Mouse (Mus musculus) ES-E14 (cell line): ENCODE results near the gene Dmrtc1a. TPM values are rescaled to one million over a fixed set of nuclear protein-coding genes. Genes with fewer than 3 reads are reported as not detected.
"Not testable (repeated sequence)": the region's sequence is repeated elsewhere in the genome, so short reads cannot be mapped to it uniquely, and the experiment has no call there.

Experiments used
- DNase-seq: peaks from one replicate; pipeline ENCODE4 v3.0.0-alpha.2; 2013; ENCODE audit warnings: low read depth, low spot score
- H3K27ac ChIP-seq: 2 replicates; pipeline ENCODE4 v1.5.1; 2012; ENCODE audit warnings: low read depth, mild to moderate bottlenecking, low read length, moderate library complexity, mixed read lengths; ENCODE audit not compliant: poor library complexity, insufficient read depth, severe bottlenecking
- H3K36me3 ChIP-seq: 2 replicates; pipeline ENCODE4 v1.6.1; 2012; ENCODE audit warnings: mild to moderate bottlenecking, low read length, moderate library complexity, mixed read lengths; ENCODE audit not compliant: control insufficient read depth, poor library complexity, insufficient read depth, severe bottlenecking
- H3K4me1 ChIP-seq, 2 experiments: fragments of 150-350 bp in 1 of 2; sonication (generic) in 1 of 2; 2 replicates each; pipeline ENCODE4 v1.6.1; 2012; ENCODE audit warnings: low read length in 2 of 2, mild to moderate bottlenecking in 1 of 2, mixed read lengths in 1 of 2; ENCODE audit not compliant: control insufficient read depth in 2 of 2, insufficient read depth in 2 of 2, poor library complexity in 1 of 2
- H3K4me3 ChIP-seq, 2 experiments: fragments of 150-350 bp in 1 of 2; sonication (generic) in 1 of 2; 2 replicates each; pipeline ENCODE4 v1.5.1; 2012; ENCODE audit warnings: low read length in 2 of 2, low read depth in 1 of 2, mild to moderate bottlenecking in 1 of 2, mixed read lengths in 1 of 2; ENCODE audit not compliant: insufficient read depth in 1 of 2, poor library complexity in 1 of 2, severe bottlenecking in 1 of 2
- H3K9ac ChIP-seq: 2 replicates; pipeline ENCODE4 v1.6.1; 2012; ENCODE audit warnings: low read depth, mild to moderate bottlenecking, low read length, mixed read lengths; ENCODE audit not compliant: poor library complexity, insufficient read depth, severe bottlenecking
- H3K9me3 ChIP-seq: fragments of 150-350 bp; sonication (generic); 2 replicates; pipeline ENCODE4 v1.6.1; 2012; ENCODE audit warnings: low read depth, mild to moderate bottlenecking, low read length; ENCODE audit not compliant: control insufficient read depth, insufficient read depth
- CHD2 ChIP-seq: IDR thresholded peaks from 2 replicates; pipeline ENCODE4 v1.6.1; 2014; ENCODE audit warnings: mild to moderate bottlenecking, low read depth, low read length, inconsistent platforms
- HCFC1 ChIP-seq: IDR thresholded peaks from 2 replicates; pipeline ENCODE4 v1.6.1; 2012; ENCODE audit warnings: low read length, inconsistent platforms, borderline replicate concordance; ENCODE audit not compliant: insufficient read depth
- MAFK ChIP-seq: IDR thresholded peaks from 2 replicates; pipeline ENCODE4 v1.6.1; 2014; ENCODE audit warnings: mild to moderate bottlenecking, low read depth, low read length, inconsistent platforms; ENCODE audit not compliant: insufficient read depth
- ZC3H11A ChIP-seq: IDR thresholded peaks from 2 replicates; pipeline ENCODE4 v1.6.1; 2012; ENCODE audit warnings: low read depth, mild to moderate bottlenecking, inconsistent platforms, low read length, borderline replicate concordance
- ZNF384 ChIP-seq: IDR thresholded peaks from 2 replicates; pipeline ENCODE4 v1.6.1; 2012; ENCODE audit warnings: low read depth, low read length, inconsistent platforms
- in situ Hi-C, 2 experiments: fragments of 600-800 bp; cut with MboI; formaldehyde crosslinking; loops; one replicate each; pipeline ENCODE4 v1.15.1; 2025; ENCODE audit warnings: low sequenced_read_pairs in 2 of 2, inconsistent platforms in 1 of 2; ENCODE audit not compliant: unreplicated experiment in 2 of 2
- total RNA-seq: library from RNA; depleted of rRNA; stranded (reverse); fragments of 300-350 nt; gene quantifications from 2 replicates; pipeline ENCODE4 v1.2.3, GENCODE M21; 2012; rRNA removed

The Dmrtc1a gene
- 0.18 TPM in 1 of 2 replicates, not detected in the other for total RNA-seq

DNA sequence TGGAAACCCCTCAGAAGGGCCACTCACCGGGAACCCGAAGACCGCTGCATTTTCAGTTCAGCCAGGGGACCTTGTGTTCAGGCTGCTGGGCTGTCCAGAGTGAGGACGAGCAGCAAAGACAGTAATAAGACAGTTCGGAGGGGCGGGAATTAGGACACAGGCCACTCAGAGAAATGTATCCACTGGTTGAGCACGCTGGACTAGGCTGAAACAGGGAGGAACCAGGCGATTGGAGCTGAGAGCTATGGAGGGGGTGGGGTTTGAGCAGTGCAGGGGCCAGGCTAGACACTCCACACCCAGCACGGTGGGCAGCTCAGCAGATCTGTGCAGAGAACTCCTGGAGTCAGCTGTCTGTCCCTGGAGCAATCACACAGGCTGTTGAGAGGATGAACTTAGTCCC lies at the start of gene Dmrtc1a, which contains the start of gene 1700011M02Rik:
TSS of gene Dmrtc1a (minus strand) at position 101 of the 400 bp plus-strand sequence.
TSS of gene 1700011M02Rik (plus strand) at position 319 of the 400 bp plus-strand sequence.
- H3K9me3 ChIP-seq, H3K4me3 ChIP-seq, H3K4me1 ChIP-seq, H3K9ac ChIP-seq, H3K27ac ChIP-seq, in situ Hi-C loops, H3K36me3 ChIP-seq, DNase-seq: not testable (repeated sequence)

DNA sequence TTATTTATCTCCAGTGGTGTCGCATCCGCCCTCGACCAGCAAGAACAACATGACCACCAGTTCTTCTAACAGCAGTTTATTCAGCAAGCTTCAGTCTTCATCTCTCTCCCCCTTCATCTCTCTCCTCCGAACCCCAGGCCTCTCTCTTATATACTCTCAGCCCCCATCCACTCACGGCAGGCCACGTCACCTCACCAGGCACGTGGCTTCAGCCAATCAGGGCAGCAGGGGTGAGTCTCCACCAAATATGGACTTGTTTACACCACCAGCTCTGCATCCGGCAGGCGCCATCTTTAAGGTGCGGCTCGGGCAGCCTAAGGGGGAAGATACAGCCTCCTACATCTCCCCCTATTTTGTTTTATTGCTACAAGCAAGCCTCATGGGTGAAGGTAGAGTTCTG lies 41.6 kb upstream of the Dmrtc1a start:
- H3K9me3 ChIP-seq, in situ Hi-C loops, H3K27ac ChIP-seq, H3K4me3 ChIP-seq, DNase-seq, H3K36me3 ChIP-seq, H3K9ac ChIP-seq, H3K4me1 ChIP-seq: not testable (repeated sequence)

DNA sequence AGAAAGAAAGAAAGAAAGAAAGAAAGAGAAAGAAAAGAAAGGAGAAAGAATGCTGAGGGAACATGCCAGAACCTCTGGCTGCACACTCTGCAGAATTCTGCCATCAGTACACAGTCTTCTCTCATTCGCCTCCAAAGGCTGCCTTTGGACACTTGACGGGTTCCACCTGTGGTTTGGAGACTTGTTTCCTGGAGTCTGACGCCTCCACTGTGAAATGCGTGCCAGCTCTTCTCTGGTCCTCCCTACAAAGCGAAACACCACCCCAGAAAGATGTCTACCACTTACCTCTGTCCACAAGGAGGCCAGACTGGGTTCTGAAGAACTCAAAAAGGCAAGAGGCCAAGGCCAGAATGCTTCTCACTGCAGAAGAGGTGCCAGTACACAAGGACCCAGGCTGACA lies 28.3 kb upstream of the Dmrtc1a start:
- TF ChIP-seq CHD2 (no peak), ZNF384 (no peak), HCFC1 (no peak), ZC3H11A (no peak), MAFK (no peak)
- Histone ChIP-seq H3K4me1 (no peaks in the 10 kb centered on the region), H3K9ac (no peak overlapping the region), H3K27ac (no peak overlapping the region), H3K9me3 (no peaks in the 10 kb centered on the region), H3K36me3 (no peaks in the 10 kb centered on the region), H3K4me3 (no peak overlapping the region)
- no peak for DNase-seq
- in situ Hi-C loops, result no loop called here

DNA sequence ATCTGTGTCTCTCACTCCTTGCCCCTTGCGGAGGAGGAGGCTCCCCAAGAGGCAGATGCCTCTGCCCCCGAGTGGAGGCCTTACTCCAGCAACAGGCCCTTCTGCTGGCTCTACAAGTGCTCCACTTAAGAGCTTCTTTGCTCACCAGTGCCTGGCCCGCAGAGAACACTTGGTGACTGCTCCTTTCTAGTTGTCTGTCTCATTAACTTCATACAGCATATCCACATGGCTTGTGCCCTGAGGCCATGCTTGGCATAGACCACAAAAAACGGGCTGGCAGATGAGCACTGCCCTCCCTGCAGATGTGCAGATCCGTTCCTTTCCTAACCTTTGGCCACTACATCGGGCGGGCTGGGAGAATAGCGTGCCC lies 25.9 kb upstream of the Dmrtc1a start:
- H3K4me3 ChIP-seq, result peak overlapping the region; percentile 7 to 75; a peak in 1 of 4 replicates
- in situ Hi-C loops, result no loop called here
- no peak for DNase-seq
- no peaks in the 10 kb centered on the region for H3K4me1 ChIP-seq
- no peak overlapping the region for H3K27ac ChIP-seq
- H3K36me3 ChIP-seq, result no peaks in the 10 kb centered on the region
- no peaks in the 10 kb centered on the region for H3K9me3 ChIP-seq
- H3K9ac ChIP-seq, result no peak overlapping the region
- no peak for TF ChIP-seq CHD2
- TF ChIP-seq HCFC1, result no peak
- no peak for TF ChIP-seq ZC3H11A
- TF ChIP-seq MAFK, result no peak
- TF ChIP-seq ZNF384, result no peak

DNA sequence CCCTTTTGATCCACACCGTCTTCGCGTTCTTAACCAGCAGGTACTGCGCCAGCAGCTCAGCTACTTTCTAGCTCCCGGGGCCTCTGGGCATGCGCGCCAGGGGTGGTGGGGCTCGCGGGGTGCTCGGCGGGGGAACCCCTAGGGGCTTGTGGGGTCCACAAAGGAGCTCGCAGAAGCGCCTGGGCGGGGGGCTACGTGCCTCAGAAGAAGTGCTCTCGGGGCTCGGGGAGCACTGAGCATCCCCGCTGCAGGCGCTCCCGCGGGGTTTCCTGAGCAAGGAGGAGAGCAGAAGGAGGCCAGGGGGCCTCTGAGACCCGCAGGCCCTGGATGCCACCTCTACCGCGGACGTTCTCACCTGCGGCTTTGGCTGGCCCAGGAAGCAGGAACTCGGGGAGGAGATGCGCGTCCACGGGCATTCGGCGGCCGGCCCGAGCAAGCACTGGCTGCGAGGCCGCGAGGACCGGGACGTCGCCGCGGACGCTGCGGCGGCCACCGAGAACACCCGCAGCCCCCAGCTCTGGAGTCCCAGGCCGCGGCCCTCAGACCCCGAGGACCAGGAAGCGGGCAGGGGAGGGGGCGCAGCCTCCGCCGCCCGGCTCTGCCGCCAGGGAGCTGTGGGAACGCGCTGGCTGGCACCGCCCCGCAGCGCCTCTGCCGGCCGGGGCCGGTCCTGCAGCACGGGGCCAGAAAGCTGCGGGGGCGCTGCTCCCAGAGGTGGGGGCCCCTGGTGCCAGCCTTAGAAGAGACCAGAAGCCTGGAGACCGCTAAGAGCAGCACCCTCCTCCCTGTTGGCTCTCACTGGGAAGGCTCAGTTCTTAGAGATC lies 25.3 kb upstream of the Dmrtc1a start:
- in situ Hi-C loops, result no loop called here
- Histone ChIP-seq H3K9ac (peak overlapping the region; percentile 85), H3K27ac (no peak overlapping the region), H3K9me3 (no peaks in the 10 kb centered on the region), H3K4me3 (peak overlapping the region; percentile 75 to 85), H3K36me3 (no peaks in the 10 kb centered on the region), H3K4me1 (no peaks in the 10 kb centered on the region)
- TF ChIP-seq ZNF384, result no peak
- TF ChIP-seq MAFK, result no peak
- TF ChIP-seq CHD2, result no peak
- TF ChIP-seq HCFC1, result no peak
- no peak for TF ChIP-seq ZC3H11A
- no peak for DNase-seq
